Mouse (Mus musculus): ENCODE measurements around the gene Lctl. TPM values are rescaled to one million over a fixed set of nuclear protein-coding genes. Genes with fewer than 3 reads are reported as not detected.

Gene Lctl
- not detected for total RNA-seq (2023)

DNA sequence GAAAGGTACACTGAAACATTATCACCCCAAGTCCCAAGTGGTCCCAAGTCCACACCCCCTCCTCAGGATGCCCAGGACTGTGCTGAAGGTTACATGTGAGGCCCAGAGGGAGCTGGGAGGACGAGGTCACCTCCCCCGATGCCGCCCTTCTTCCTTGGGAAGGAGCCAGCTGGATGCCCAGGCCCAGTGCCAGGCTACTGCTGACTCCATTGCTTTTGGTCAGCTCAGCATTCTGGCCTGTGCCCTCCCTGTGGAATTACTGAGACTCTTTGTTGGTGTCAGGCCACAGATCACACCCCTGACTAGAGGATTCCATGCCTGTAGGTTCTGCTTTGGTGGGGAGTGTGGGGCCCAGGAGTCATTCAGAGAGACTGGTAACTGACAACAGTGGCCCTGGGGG is at the start of gene Lctl:
TSS of gene Lctl (plus strand) at position 272 of the 400 bp plus-strand sequence.

DNA sequence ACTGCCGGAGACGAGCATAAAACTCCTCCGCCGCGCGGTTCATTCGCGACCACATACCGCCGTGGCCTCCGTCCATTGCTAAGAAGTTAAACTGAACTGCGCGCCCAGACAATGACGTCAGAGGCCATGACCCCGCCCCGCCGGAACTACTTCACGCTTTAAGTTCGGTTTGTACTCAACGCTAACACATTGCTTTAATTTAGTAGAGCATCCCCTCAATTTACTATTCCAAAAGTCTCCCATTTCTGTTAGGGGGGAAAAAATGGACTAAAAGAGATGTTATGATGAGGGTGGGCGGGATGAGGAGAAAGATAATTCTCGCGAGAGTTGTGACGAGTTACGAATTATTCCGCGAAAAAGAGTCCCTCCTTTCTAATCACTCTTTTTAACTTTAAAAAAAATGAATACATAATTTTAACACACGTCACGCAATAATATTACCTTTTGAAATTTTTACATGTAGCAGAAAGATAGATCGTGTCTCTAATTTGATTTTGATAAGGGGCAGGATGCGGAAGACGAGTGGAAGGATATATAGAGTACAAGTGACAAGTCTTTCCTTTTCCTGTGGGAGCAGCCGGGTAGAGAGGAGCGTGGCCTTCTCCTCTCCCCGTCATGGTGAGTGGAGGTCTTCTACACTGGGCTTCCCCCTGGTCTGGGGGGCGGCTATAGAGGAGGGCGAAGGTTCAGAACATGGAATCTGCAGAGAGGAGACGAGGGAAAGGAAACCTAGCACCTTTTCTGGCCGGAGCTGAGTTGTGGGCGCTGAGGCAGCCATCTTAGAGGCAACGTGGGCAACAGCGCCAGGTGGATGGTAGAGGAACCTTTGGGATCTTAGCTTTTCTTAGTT is 56.1 kb downstream of the Lctl start, which contains the start of the genes Zwilch and Rpl4:
TSS of gene Zwilch (minus strand) at position 289 of the 850 bp plus-strand sequence.
TSS of gene Rpl4 (plus strand) at position 560 of the 850 bp plus-strand sequence.

DNA sequence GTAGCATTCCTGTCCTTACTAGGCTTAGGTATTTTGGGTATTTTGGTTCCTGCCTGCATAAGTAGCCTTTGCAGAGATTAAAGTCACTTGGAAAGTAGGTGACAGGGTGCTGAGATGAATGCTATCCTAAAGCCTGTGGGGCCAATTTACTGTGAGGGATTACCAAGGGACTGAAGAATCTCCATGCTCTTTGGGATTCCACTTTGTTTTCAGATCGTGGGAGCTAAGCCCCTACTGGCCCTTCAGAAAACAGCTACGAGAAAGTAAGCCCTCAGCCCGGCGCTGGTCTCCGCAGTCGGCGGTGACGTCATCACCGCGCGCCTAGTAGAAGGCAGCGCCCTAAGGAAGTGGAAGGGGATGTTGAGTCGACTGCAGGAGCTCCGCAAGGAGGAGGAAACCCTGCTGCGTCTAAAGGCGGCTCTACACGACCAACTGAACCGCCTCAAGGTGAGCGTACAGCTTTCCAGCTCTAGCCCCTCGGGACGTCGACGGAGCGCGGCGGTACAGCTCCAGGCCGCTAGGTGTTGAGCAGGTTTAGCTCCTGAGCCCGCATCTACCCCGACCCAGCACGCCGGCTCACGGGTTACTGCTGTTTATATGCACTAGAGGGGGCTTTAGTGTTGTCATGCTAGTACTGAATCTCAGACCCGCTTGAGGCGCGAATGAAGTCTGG is 62.2 kb downstream of the Lctl start, which contains the start of gene Snapc5:
TSS of gene Snapc5 (plus strand) at position 301 of the 673 bp plus-strand sequence.

Other genes starting within 250 kb of the Lctl start
- gene Smad6, start 95.1 kb upstream of the Lctl start, total RNA-seq (2023), result 1 to 10 TPM; 1.1 to 2.1 TPM
- gene Zwilch, start 56.0 kb downstream of the Lctl start, total RNA-seq (2023), result 10 to 100 TPM; 18.8 to 22.3 TPM
- 100 to 1,000 TPM; 617 to 686 TPM for gene Rpl4, start 56.2 kb downstream of the Lctl start, total RNA-seq (2023)
- 10 to 100 TPM; 30.9 to 33.0 TPM for gene Snapc5, start 62.1 kb downstream of the Lctl start, total RNA-seq (2023)
- 1 to 10 TPM in 1 of 2 experiments, not detected in 1; 1.2 TPM for gene Uchl4, start 118.1 kb downstream of the Lctl start, total RNA-seq (2023)
- 10 to 100 TPM; 84.2 to 87.7 TPM for gene Map2k1, start 136.5 kb downstream of the Lctl start, total RNA-seq (2023)
- gene Tipin, start 164.4 kb downstream of the Lctl start, total RNA-seq (2023), result 10 to 100 TPM; 35.9 to 36.4 TPM
- gene Dis3l, start 224.1 kb downstream of the Lctl start, total RNA-seq (2023), result 10 to 100 TPM; 10.1 to 12.9 TPM

Measured in neutrophil, adult 59 days (primary cell).